9 mouse cellular contexts compared by ENCODE assay signal in the genomic region with DNA sequence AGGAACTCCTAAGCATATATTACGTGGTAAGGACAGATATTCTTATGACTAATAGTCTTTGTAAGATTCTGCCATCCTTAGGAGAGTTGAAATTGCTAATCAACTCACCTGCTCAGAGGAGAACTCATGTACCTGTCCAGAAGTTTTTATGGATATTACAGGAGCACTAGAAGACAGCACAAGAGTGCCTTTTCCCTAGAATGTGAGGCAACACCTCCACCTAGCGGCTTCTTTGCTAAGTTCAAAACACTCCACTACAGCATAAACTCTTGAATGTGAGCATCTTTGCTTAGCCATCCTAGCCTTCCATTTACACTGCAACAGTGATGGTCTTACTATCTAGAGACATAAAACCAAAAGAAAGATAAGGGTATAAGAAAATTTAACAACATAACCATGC.
DNase-seq lines count a peak whose midpoint lies in the region; ATAC-seq and TF ChIP-seq lines count a peak whose summit lies in the region.
"Had no signal": no experiment of that assay in that cellular context is flagged by ENCODE, and none has a peak within 500 bp of the region (broad histone marks: within the 10 kb centered on the region; RNA-seq: fewer than 3 reads in every experiment).

No protein-coding gene starts in this region.

- no peaks in the 10 kb centered on the region for H3K79me2 ChIP-seq in C2C12 (ENCODE audit: control insufficient read depth, insufficient read depth)

- peak; percentile 16 for TF ChIP-seq CTCF in C2C12 (IDR thresholded peaks at IDR 0.05; ENCODE audit: control insufficient read depth, insufficient read depth, insufficient read length)

- ATAC-seq in cerebellum, adult (ENCODE audit: insufficient number of reproducible peaks, low FRiP score, low TSS enrichment), result no peak; the same call in 1 of the 2 replicates
- ATAC-seq in megakaryocyte progenitor cell, adult 5-6 weeks (replicated peaks; ENCODE audit: poor library complexity), result peak; percentile 80

- peak; percentile 0 for DNase-seq in cerebellum, adult 11 months
- peak; percentile 6 for DNase-seq in cerebellum, adult 9-10 months
- DNase-seq in frontal cortex, postnatal 10 days (ENCODE audit: low spot score in 2 of 2), result peak; percentile 11 to 66
- peak; percentile 57 for DNase-seq in layer of hippocampus, adult 11-12 months (ENCODE audit: low spot score)
- peak; percentile 13 for DNase-seq in splenic B cell, adult 2 months (ENCODE audit: low read depth, low spot score)

- H3K36me3 ChIP-seq in C2C12 (ENCODE audit: control insufficient read depth, insufficient read depth), result no peaks in the 10 kb centered on the region
- H3K36me3 ChIP-seq in splenic B cell, adult 2 months (ENCODE audit: control insufficient read depth, insufficient read depth, low read length, poor library complexity, severe bottlenecking), result no peaks in the 10 kb centered on the region
- H3K36me3 ChIP-seq: stomach, embryonic 15.5 days had no signal

- H3K27me3 ChIP-seq in C2C12 (ENCODE audit: control insufficient read depth, insufficient read depth, insufficient read length), result no peaks in the 10 kb centered on the region
- H3K27me3 ChIP-seq in splenic B cell, adult 2 months (ENCODE audit: control insufficient read depth, insufficient read depth, low read length, poor library complexity, severe bottlenecking), result no peaks in the 10 kb centered on the region
- H3K27me3 ChIP-seq: stomach, embryonic 15.5 days had no signal

- no peak overlapping the region for H3ac ChIP-seq in C2C12 (ENCODE audit: control insufficient read depth, insufficient read length, low read depth)

- no peaks in the 10 kb centered on the region for H3K79me3 ChIP-seq in C2C12 (ENCODE audit: low read depth)

- H3K4me3 ChIP-seq in C2C12 (ENCODE audit: insufficient read depth, poor library complexity, severe bottlenecking), result no peak overlapping the region
- H3K4me3 ChIP-seq: stomach, embryonic 15.5 days had no signal

TF ChIP-seq in C2C12, 6 proteins besides CTCF, POLR2A, EP300 and RAD21:
- TF ChIP-seq MAX (IDR thresholded peaks at IDR 0.05) (no peak), CEBPB (IDR thresholded peaks at IDR 0.05; ENCODE audit: low read depth) (no peak), MYOD1 (IDR thresholded peaks at IDR 0.05; ENCODE audit: control insufficient read depth, insufficient read length, low read depth) (no peak), USF1 (IDR thresholded peaks at IDR 0.05; ENCODE audit: low read depth) (no peak), FOSL1 (IDR thresholded peaks at IDR 0.05; ENCODE audit: insufficient read depth, low read length, poor library complexity, severe bottlenecking) (no peak), MYOG (IDR thresholded peaks at IDR 0.05; ENCODE audit: control insufficient read depth, extremely low read depth, insufficient read length) (no peak)
TF ChIP-seq in C2C12: peak in this region for 0.

Comparison
In these comparisons a context has a peak if more than half of its experiments do, and no peak if none do; other contexts are left out.
1. DNase-seq: peak in every context shown above with its lines; median percentile 57 in layer of hippocampus, adult 11-12 months; 38 in frontal cortex, postnatal 10 days; 13 in splenic B cell, adult 2 months; 6 in cerebellum, adult 9-10 months; 0 in cerebellum, adult 11 months.